Mouse (Mus musculus) neural tube, embryonic 12.5 days (tissue): ENCODE measurements around the gene Grhl1. TPM values are rescaled to one million over a fixed set of nuclear protein-coding genes. Genes with fewer than 3 reads are reported as not detected.
"Not testable (repeated sequence)": the region's sequence is repeated elsewhere in the genome, so short reads cannot be mapped to it uniquely, and the experiment has no call there.

Experiments used
- ATAC-seq: fragments of 200-750 bp; cut with Nextera tagmentation; 2 replicates; pipeline ENCODE4 v1.8.0; 2017; ENCODE audit warnings: low read depth, mild to moderate bottlenecking, moderate TSS enrichment, moderate library complexity; ENCODE audit not compliant: low FRiP score
- H3K27ac ChIP-seq: fragments of 300-500 bp; sonication (generic); 2 replicates; pipeline ENCODE4 v1.5.1; 2016
- H3K27me3 ChIP-seq: fragments of 300-500 bp; sonication (generic); replicated peaks from 2 replicates; pipeline ENCODE4 v1.6.1; 2016; ENCODE audit warnings: mild to moderate bottlenecking
- H3K36me3 ChIP-seq: fragments of 300-500 bp; sonication (generic); 2 replicates; pipeline ENCODE4 v1.6.1; 2016; ENCODE audit warnings: mild to moderate bottlenecking
- H3K4me1 ChIP-seq: fragments of 300-500 bp; sonication (generic); 2 replicates; pipeline ENCODE4 v1.6.1; 2016
- H3K4me2 ChIP-seq: fragments of 300-500 bp; sonication (generic); replicated peaks from 2 replicates; pipeline ENCODE4 v1.6.1; 2016; ENCODE audit warnings: mild to moderate bottlenecking
- H3K4me3 ChIP-seq: fragments of 300-500 bp; sonication (generic); 2 replicates; pipeline ENCODE4 v1.5.1; 2016
- H3K9ac ChIP-seq: fragments of 300-500 bp; sonication (generic); 2 replicates; pipeline ENCODE4 v1.6.1; 2016; ENCODE audit warnings: mild to moderate bottlenecking
- H3K9me3 ChIP-seq: fragments of 300-500 bp; sonication (generic); 2 replicates; pipeline ENCODE4 v1.6.1; 2016; ENCODE audit warnings: mild to moderate bottlenecking
- WGBS: fragments of 180-500 bp; shearing (Covaris S2); methylation state at CpG from one replicate; pipeline ENCODE4 v1.1.7; 2016; 5-methylcytosine and 5-hydroxymethylcytosine counted together
- polyA plus RNA-seq: library from polyadenylated mRNA; unstranded; fragments of >200 nt; fragmentation: Nextera tagmentation; extraction: Ambion mirVana; gene quantifications from 2 replicates; pipeline ENCODE4 v1.2.1, GENCODE M21; 2016

Gene Grhl1
- polyA plus RNA-seq, 1 experiment from 2014 or later = 0.55 TPM

DNA sequence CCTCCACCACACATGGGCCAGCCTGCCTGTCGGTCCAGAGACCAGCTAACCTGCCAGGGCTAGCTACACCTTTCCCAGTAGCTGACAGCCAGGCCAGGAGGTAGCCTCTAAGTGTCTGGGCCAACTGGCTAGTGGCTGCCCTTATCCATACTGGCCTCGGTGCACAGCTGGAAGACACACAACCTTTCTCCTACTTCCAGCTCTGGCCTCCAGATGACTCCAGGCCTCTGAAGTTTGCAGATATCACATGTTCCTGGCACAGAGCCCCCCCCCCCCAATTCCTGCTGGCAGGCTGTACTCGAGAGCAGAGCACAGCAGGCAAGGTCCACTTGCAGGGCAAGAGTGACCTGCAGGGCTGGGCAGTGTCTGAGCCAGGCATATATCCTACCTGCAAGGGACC is 55.1 kb downstream of the Grhl1 start:
- H3K9ac ChIP-seq = no peak overlapping the region
- H3K4me1 ChIP-seq = peaks cover 9% of the 10 kb centered on the region; the same call in 1 of the 2 replicates
- WGBS = 61% methylated on average over 3 of the region's 3 CpGs
- ATAC-seq = no peak
- no peaks in the 10 kb centered on the region for H3K9me3 ChIP-seq
- H3K27me3 ChIP-seq = no peaks in the 10 kb centered on the region
- no peak overlapping the region for H3K4me3 ChIP-seq
- H3K4me2 ChIP-seq = no peak overlapping the region
- no peak overlapping the region for H3K27ac ChIP-seq
- H3K36me3 ChIP-seq = no peaks in the 10 kb centered on the region

DNA sequence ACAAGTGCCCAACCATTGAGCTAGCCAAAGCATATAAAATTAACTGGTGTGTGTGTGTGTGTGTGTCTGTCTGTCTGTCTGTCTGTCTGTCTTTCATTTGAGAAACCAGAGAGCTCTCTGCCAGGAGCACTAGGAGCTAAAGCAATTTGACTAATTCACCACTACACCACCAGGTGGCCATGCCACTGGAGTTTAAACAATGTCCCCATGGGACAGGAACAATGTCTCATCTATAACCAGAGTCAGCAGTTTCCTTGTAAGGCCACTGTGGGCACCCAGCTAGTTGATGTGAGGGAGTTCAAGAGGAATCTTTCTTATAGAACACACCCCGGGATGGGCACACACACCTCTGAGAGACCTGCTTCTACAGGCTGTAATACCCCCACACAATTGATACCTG is 58.1 kb downstream of the Grhl1 start:
- H3K4me2 ChIP-seq = no peak overlapping the region
- WGBS = 74% methylated on average over 1 of the region's 1 CpGs
- no peak overlapping the region for H3K9ac ChIP-seq

DNA sequence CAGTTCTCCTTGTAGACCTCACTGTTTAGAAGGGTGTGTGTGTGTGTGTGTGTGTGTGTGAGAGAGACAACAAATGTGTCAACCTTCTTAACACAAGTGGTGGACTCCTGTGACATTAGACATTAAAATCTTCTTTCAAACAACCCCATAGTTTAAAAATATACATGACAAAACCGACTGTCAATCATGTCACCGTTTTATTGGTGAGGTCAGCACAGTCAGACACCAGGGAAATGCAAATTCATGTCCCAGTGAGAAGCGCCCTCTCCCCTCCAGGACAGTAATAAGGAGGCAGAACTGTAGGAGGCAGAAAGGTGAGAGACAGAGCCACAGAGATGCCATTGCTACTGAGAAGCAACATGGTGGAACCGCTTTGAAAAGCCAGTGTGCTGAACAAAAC is 60.3 kb downstream of the Grhl1 start:
- Histone ChIP-seq H3K4me1 (no peaks in the 10 kb centered on the region), H3K4me2 (no peak overlapping the region), H3K27ac (no peak overlapping the region), H3K27me3 (no peaks in the 10 kb centered on the region), H3K4me3 (no peak overlapping the region), H3K36me3 (no peaks in the 10 kb centered on the region), H3K9ac (no peak overlapping the region), H3K9me3 (no peaks in the 10 kb centered on the region)
- ATAC-seq = no peak
- WGBS = 57% methylated on average over 4 of the region's 4 CpGs

More for the DNA sequence above, 58.1 kb downstream of the Grhl1 start:
- no peaks in the 10 kb centered on the region for H3K9me3 ChIP-seq
- no peaks in the 10 kb centered on the region for H3K36me3 ChIP-seq
- no peak overlapping the region for H3K27ac ChIP-seq
- H3K4me3 ChIP-seq = no peak overlapping the region
- ATAC-seq = no peak
- H3K4me1 ChIP-seq = no peaks in the 10 kb centered on the region
- H3K27me3 ChIP-seq = no peaks in the 10 kb centered on the region

DNA sequence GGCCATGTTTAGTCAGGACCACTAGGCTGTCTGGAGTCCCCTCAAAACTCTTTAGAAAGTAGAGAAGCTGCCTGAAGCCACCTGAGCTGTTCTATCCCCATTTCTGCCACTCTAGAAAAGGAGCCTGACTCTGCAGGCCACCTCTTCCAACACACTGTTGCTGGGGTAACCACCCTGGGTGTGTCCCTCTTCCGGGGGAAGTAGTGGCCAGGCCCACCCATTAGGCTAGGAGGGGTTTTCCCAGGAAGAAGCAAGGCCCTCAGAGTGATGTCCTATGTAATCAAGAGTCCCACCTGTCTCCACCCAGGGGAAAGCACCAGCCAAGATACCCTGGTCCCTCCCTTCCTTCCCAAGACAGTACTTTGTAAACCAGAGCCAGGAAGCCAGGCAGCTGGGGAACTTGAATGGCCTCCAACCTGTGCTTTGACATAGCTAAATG is 61.7 kb downstream of the Grhl1 start:
- WGBS = 69% methylated on average over 1 of the region's 1 CpGs
- no peaks in the 10 kb centered on the region for H3K36me3 ChIP-seq
- no peak overlapping the region for H3K4me2 ChIP-seq
- no peaks in the 10 kb centered on the region for H3K27me3 ChIP-seq
- H3K4me3 ChIP-seq = no peak overlapping the region
- H3K9me3 ChIP-seq = no peaks in the 10 kb centered on the region
- H3K9ac ChIP-seq = no peak overlapping the region
- no peak overlapping the region for H3K27ac ChIP-seq
- ATAC-seq = no peak
- no peaks in the 10 kb centered on the region for H3K4me1 ChIP-seq

DNA sequence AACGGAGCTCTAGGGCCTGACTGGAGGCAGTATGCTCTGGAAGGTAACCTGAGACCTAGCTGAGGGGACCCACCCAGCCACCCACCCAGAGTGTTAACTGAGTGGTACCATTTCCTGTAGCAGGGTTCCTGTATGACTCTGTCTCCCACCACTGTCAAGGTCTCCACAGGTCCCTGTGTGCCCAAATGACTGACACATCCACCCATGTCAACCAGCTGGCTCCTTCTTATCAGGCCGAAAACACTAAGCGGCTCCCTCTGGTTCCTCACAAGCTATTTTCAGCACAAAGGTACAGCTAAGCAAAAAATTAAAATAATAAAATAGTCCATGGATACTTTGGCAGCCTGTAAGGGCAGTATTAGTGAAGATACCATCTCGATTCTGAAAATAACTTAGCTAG is 62.1 kb downstream of the Grhl1 start:
- no peak overlapping the region for H3K27ac ChIP-seq
- WGBS = 86% methylated on average over 4 of the region's 4 CpGs
- no peak overlapping the region for H3K4me3 ChIP-seq
- no peaks in the 10 kb centered on the region for H3K36me3 ChIP-seq
- ATAC-seq = no peak
- H3K9me3 ChIP-seq = no peaks in the 10 kb centered on the region
- no peak overlapping the region for H3K4me2 ChIP-seq
- H3K4me1 ChIP-seq = no peaks in the 10 kb centered on the region
- H3K9ac ChIP-seq = no peak overlapping the region
- H3K27me3 ChIP-seq = no peaks in the 10 kb centered on the region

DNA sequence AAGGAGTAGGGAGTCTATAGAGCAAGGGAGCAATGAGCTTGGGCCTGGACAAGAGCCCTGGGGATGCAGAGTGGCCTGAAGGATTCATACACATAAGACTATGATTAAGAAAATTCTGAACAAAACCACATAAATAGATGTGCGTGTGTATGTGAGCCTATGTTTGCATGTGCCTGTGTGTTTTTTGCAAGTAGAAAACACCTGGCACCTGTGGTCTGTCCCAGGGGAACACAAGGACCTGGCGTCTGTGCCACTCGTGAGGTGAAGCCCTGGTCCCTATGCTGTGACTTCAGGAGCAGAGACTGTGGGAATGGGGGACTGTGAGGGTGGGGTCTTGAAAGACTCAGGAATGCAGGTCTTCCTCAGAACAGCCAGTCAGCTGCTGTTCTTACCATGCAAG is 62.6 kb downstream of the Grhl1 start:
- no peak for ATAC-seq
- 84% methylated on average over 3 of the region's 3 CpGs for WGBS
- H3K4me1 ChIP-seq = no peaks in the 10 kb centered on the region
- H3K4me3 ChIP-seq = no peak overlapping the region
- H3K4me2 ChIP-seq = no peak overlapping the region
- no peaks in the 10 kb centered on the region for H3K27me3 ChIP-seq
- no peak overlapping the region for H3K27ac ChIP-seq
- H3K9ac ChIP-seq = no peak overlapping the region
- H3K36me3 ChIP-seq = no peaks in the 10 kb centered on the region
- H3K9me3 ChIP-seq = no peaks in the 10 kb centered on the region

DNA sequence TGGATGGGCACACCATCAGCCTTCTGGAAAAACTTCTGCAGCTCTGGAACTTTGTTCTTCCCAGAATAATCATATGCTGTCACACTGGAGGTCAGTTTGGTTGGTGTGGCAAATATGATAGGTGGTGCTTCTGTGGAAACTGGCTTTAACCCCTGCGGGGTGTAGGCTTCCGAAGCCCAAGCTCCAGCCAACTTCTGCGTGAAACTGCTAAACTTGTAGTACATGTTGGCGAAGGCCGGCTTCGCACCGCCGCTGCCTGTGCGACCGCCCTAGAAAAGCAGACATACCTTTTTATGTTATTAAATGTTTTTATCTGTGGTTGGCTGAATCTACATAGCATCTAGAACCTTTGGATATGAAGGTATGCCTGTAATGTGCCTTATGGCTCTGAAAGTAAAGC is 66.7 kb downstream of the Grhl1 start:
- H3K36me3 ChIP-seq, ATAC-seq, H3K4me2 ChIP-seq, H3K4me1 ChIP-seq, H3K9me3 ChIP-seq, H3K4me3 ChIP-seq, H3K9ac ChIP-seq, H3K27me3 ChIP-seq, H3K27ac ChIP-seq: not testable (repeated sequence)
- 97% methylated on average over 10 of the region's 10 CpGs for WGBS

DNA sequence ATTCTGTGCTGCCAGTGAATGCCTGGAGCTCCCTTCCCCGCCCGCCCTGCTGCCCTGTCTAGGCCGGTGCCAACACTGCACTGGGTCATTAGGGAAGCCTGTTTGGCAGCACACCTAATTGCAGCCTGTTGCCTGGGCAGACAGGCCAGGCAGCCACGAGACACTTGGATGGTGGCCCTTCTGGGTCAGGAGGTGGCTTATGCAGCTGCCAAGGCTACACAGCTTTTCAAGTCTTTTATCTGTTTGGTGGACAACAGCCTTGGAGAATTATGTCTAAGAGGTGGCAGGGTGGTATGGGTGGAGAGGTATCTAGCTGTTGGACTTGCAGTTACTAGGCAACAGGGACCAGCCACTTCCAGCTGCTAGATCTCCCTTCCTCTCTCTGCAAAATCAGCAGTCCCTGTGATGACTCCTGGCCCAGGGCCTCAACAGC is 70.3 kb downstream of the Grhl1 start:
- Histone ChIP-seq H3K27ac (no peak overlapping the region), H3K4me3 (no peak overlapping the region), H3K36me3 (no peaks in the 10 kb centered on the region), H3K4me2 (no peak overlapping the region), H3K9me3 (no peaks in the 10 kb centered on the region), H3K4me1 (no peaks in the 10 kb centered on the region), H3K9ac (no peak overlapping the region), H3K27me3 (no peaks in the 10 kb centered on the region)
- WGBS = 77% methylated on average over 4 of the region's 4 CpGs
- peak; percentile 50; the same call in 1 of the 2 replicates for ATAC-seq

DNA sequence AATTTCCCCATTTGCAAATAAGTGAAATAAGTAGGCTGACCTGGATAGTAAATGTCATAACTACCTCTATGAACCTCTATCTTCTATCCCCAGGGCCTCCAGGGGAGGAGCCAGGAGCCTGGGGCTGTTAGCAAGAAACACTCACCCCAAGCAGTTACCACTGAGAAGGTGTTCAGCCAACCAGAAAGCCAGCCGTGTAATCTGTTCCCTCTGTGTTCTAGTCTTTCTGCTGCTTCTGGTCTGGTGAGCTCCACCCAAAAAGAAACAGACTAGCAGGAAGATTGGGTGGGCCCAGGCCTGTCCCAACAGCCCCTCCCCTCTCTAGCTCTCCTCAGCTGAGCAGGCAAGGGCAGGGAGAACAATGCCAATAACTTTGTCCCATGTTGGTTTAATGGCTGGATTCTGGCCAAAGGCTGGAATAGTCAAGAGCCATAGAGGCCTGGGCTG is 72.1 kb downstream of the Grhl1 start:
- no peak overlapping the region for H3K27ac ChIP-seq
- 54% methylated on average over 1 of the region's 1 CpGs for WGBS
- H3K4me1 ChIP-seq = no peaks in the 10 kb centered on the region
- H3K4me2 ChIP-seq = no peak overlapping the region
- H3K9ac ChIP-seq = no peak overlapping the region
- H3K27me3 ChIP-seq = 0 out of 2 replicates have a peak, but pooled peaks cover 5% of the 10 kb centered on the region
- no peaks in the 10 kb centered on the region for H3K9me3 ChIP-seq
- no peaks in the 10 kb centered on the region for H3K36me3 ChIP-seq
- H3K4me3 ChIP-seq = no peak overlapping the region
- ATAC-seq = no peak

DNA sequence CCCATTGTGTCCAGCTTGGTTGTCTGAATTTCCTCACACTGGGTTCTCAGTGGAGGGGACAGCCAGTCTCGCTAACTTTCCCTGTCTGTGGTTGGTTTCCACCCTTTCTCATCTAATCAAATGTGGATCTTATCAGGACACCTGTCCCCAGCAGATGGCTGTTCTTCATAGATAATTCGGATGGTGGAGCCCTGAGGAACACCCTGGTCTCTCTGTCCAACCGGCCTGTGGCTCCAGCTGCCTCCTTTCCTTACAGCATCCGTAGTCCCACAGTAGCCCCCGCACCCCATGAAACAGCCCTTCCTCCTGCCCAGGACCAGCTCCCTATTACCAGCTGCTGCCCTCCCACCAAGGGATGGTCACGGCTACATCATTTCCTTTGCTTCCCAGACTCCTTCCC is 73.8 kb downstream of the Grhl1 start:
- no peaks in the 10 kb centered on the region for H3K9me3 ChIP-seq
- WGBS = 73% methylated on average over 6 of the region's 6 CpGs
- H3K9ac ChIP-seq = no peak overlapping the region
- H3K36me3 ChIP-seq = no peaks in the 10 kb centered on the region
- 0 out of 2 replicates have a peak, but pooled peaks cover 5% of the 10 kb centered on the region for H3K27me3 ChIP-seq
- ATAC-seq = no peak
- H3K4me1 ChIP-seq = peaks cover 7% of the 10 kb centered on the region
- no peak overlapping the region for H3K27ac ChIP-seq
- H3K4me3 ChIP-seq = no peak overlapping the region
- no peak overlapping the region for H3K4me2 ChIP-seq

DNA sequence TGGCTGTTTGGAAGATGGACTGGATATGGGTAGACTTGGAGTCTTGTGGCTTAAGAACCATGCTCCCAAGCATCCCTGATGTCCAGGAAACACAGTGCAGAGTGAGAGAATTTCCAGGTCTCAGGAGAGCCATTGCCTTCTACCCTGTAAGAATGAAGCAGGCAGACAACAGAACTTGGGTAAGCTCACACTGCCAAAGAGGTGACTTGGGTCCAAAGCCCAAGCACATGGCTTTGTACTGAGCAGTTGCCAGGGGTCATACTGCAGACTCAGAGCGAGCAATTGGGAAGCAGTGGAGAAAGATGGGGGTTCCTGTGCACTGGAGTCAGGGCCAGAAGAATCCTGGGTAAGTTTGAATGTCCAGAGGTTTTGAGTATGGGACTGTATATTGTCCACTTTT is 76.0 kb downstream of the Grhl1 start:
- Histone ChIP-seq H3K36me3 (no peaks in the 10 kb centered on the region), H3K27me3 (0 out of 2 replicates have a peak, but pooled peaks cover 5% of the 10 kb centered on the region), H3K4me1 (peaks cover 20% of the 10 kb centered on the region), H3K4me3 (no peak overlapping the region), H3K4me2 (no peak overlapping the region), H3K27ac (no peak overlapping the region), H3K9ac (no peak overlapping the region), H3K9me3 (no peaks in the 10 kb centered on the region)
- 66% methylated on average over 1 of the region's 1 CpGs for WGBS
- ATAC-seq = no peak

DNA sequence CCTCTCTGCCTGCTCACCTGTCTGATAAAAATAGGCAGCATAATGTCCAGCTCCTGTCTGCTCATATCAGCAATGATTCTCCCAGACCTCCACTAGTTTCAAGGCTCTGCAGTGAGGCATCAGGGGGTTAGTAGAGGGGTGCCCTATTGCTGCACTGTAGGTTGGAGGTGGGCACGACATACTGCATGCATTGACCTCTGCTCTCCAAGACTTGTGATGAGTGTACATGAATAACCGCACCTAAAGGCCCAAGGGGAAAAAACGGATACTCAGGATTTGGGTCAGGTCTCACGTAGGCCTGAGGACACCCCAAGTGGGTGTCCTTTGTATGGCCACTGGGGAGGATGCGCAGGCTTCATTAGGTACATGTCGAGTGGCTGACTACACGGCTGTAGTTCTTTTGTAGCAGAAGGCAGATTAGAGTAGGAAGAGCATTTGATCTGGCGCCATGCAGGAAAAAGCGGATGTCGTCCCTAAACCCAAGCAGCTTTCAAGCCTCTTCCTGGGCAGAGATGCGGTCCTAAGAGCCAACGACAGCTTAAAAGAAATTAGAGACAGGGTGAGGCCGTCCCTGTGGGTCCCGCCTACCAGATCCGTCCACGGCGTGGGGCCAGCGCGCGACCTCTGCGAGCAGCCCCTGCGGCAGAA is 78.5 kb downstream of the Grhl1 start:
- Histone ChIP-seq H3K27ac (no peak overlapping the region), H3K27me3 (0 out of 2 replicates have a peak, but pooled peaks cover 5% of the 10 kb centered on the region), H3K36me3 (peaks cover 21% of the 10 kb centered on the region), H3K4me1 (peaks cover 26% of the 10 kb centered on the region), H3K9ac (peak overlapping the region; percentile 40; the same call in 1 of the 2 replicates), H3K9me3 (no peaks in the 10 kb centered on the region), H3K4me2 (peak overlapping the region; percentile 68), H3K4me3 (peak overlapping the region; percentile 85)
- WGBS = 5% methylated on average over 22 of the region's 22 CpGs
- peak; percentile 5; the same call in 1 of the 2 replicates for ATAC-seq

DNA sequence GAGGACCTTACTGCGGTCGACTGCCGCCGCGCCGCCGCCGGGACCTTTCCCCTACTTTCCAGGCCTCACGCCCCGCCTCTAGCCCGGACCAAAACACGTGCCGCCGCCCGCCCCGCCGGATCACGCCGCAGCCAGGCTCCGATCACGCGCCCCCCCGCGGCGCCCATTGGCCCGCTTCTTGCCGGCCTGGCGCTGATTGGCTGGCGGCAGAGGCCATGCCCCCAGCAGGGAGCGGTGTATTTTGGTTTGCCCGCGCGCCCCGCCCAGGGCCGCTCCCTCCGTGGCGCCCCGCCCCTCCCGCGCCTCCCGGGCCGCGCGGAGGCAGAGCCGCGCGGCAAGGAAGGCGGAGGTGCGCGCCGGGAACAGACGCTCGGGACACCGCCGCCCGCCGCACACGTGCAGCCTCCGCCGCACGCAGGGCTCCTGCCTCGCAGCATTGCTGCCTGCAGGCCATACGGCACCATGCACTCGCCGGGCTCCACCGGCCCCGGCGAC is 79.0 kb downstream of the Grhl1 start, which contains the start of gene Klf11:
Klf11 (plus strand) TSS at position 212 of the 495 bp plus-strand sequence.
- Histone ChIP-seq H3K27ac (peak within 1 kb of the TSS; percentile 82), H3K36me3 (peaks cover 27% of the 10 kb centered on the region), H3K9ac (peak within 1 kb of the TSS; percentile 88), H3K27me3 (0 out of 2 replicates have a peak, but pooled peaks cover 5% of the 10 kb centered on the region), H3K4me1 (peaks cover 26% of the 10 kb centered on the region), H3K4me3 (peak within 1 kb of the TSS; percentile 85), H3K9me3 (no peaks in the 10 kb centered on the region), H3K4me2 (peak within 1 kb of the TSS; percentile 68)
- 1% methylated on average over 66 of the region's 68 CpGs for WGBS
- peak; percentile 93 for ATAC-seq
